Comparison of ENCODE assay signal across 12 mouse cellular contexts in genomic region chr1:52793692-52794091, GRCm38 (mm10). TPM values are rescaled to one million over a fixed set of nuclear protein-coding genes. Genes with fewer than 3 reads are reported as not detected.
DNase-seq lines count a peak whose midpoint lies in the region; ATAC-seq and TF ChIP-seq lines count a peak whose summit lies in the region.
"Had no signal": no experiment of that assay in that cellular context is flagged by ENCODE, and none has a peak within 500 bp of the region (broad histone marks: within the 10 kb centered on the region; RNA-seq: fewer than 3 reads in every experiment).

No protein-coding gene starts in this region.

- peak; percentile 10; the same call in 1 of the 2 replicates for TF ChIP-seq CTCF in gastrocnemius, adult 2 months (IDR thresholded peaks at IDR 0.05)
- TF ChIP-seq CTCF in liver, postnatal 0 days (IDR thresholded peaks at IDR 0.05; ENCODE audit: low read depth) = peak; percentile 50
- TF ChIP-seq CTCF in MEL (IDR thresholded peaks at IDR 0.05 in 2 of 3, conservative IDR thresholded peaks at IDR 0.05 in 1 of 3; ENCODE audit: control insufficient read depth in 1 of 3, insufficient read depth in 1 of 3, low read depth in 2 of 3, low read length in 3 of 3, poor library complexity in 1 of 3, severe bottlenecking in 1 of 3) = peak in 2 of 3 experiments; percentile 43 to 49; a peak in 4 of 6 replicates

- H3K79me2 ChIP-seq in MEL (ENCODE audit: control insufficient read depth, insufficient read depth, low read length, poor library complexity) = no peaks in the 10 kb centered on the region

- no peak for ATAC-seq in liver, postnatal 0 days
- peak; percentile 54; the same call in 1 of the 2 replicates for ATAC-seq in megakaryocyte progenitor cell, adult 5-6 weeks (replicated peaks; ENCODE audit: poor library complexity)

- no peak overlapping the region for H3K27ac ChIP-seq in gastrocnemius, adult 2 months
- H3K27ac ChIP-seq in liver, postnatal 0 days (ENCODE audit: low read depth) = no peak overlapping the region
- H3K27ac ChIP-seq in MEL (ENCODE audit: control insufficient read depth, low read depth, low read length) = no peak overlapping the region
- H3K27ac ChIP-seq: embryonic facial prominence, embryonic 15.5 days; limb, embryonic 15.5 days had no signal

- TF ChIP-seq EP300 in liver, postnatal 0 days (IDR thresholded peaks at IDR 0.05; ENCODE audit: low read depth) = no peak
- no peak for TF ChIP-seq EP300 in MEL (IDR thresholded peaks at IDR 0.05; ENCODE audit: low read depth in 1 of 2, low read length in 2 of 2)

- TF ChIP-seq POLR2A in MEL (IDR thresholded peaks at IDR 0.05; ENCODE audit: control insufficient read depth in 1 of 2, insufficient read depth in 1 of 2, low read depth in 1 of 2, low read length in 2 of 2, poor library complexity in 1 of 2) = no peak

- DNase-seq in gastrocnemius, adult 2 months = no peak
- no peak for DNase-seq in gastrocnemius, postnatal 25 days
- DNase-seq in liver, postnatal 0 days = no peak
- DNase-seq in liver (no peak), MEL (ENCODE audit: low read depth, low spot score) (peak; percentile 28)
- DNase-seq in left cerebral cortex, postnatal 10 days (ENCODE audit: extremely low spot score in 1 of 2, low spot score in 2 of 2) = no peak
- DNase-seq: cerebellum, postnatal 25 days; heart, postnatal 4 days; kidney, adult 8-10 months had no signal

- H3K9me3 ChIP-seq in liver, postnatal 0 days (ENCODE audit: low read length) = no peaks in the 10 kb centered on the region
- no peaks in the 10 kb centered on the region for H3K9me3 ChIP-seq in MEL (replicated peaks; ENCODE audit: insufficient read depth, low read length)
- H3K9me3 ChIP-seq: embryonic facial prominence, embryonic 15.5 days; limb, embryonic 15.5 days had no signal

- peak; percentile 27 for TF ChIP-seq RAD21 in MEL (IDR thresholded peaks at IDR 0.05; ENCODE audit: low read depth, low read length)

- no peak overlapping the region for H3K4me2 ChIP-seq in liver, postnatal 0 days (ENCODE audit: low read depth, low read length)
- H3K4me2 ChIP-seq: embryonic facial prominence, embryonic 15.5 days; limb, embryonic 15.5 days had no signal

- WGBS in liver, postnatal 0 days (ENCODE audit: insufficient replicate concordance) = 82% methylated on average over 3 of the region's 3 CpGs

- intact Hi-C loops in gastrocnemius, adult 2 months (cut with DNase I) = no loop called here
- intact Hi-C loops in left cerebral cortex, postnatal 10 days (cut with DNase I) = no loop called here

- H3K27me3 ChIP-seq in liver, postnatal 0 days (ENCODE audit: insufficient read depth, low read length) = no peaks in the 10 kb centered on the region
- H3K27me3 ChIP-seq in MEL (ENCODE audit: control insufficient read depth in 1 of 2, insufficient read depth in 2 of 2, low read length in 2 of 2) = no peaks in the 10 kb centered on the region
- H3K27me3 ChIP-seq: embryonic facial prominence, embryonic 15.5 days; limb, embryonic 15.5 days had no signal

- H3K9ac ChIP-seq in liver, postnatal 0 days (replicated peaks) = no peak overlapping the region
- H3K9ac ChIP-seq in MEL (ENCODE audit: control insufficient read depth, low read depth, low read length, poor library complexity, severe bottlenecking) = no peak overlapping the region
- H3K9ac ChIP-seq: embryonic facial prominence, embryonic 15.5 days; limb, embryonic 15.5 days had no signal

- H3K4me1 ChIP-seq in liver, postnatal 0 days (ENCODE audit: insufficient read depth) = peaks cover 9% of the 10 kb centered on the region
- H3K4me1 ChIP-seq in MEL (ENCODE audit: control insufficient read depth in 1 of 2, insufficient read depth in 2 of 2, low read length in 2 of 2) = no peaks in the 10 kb centered on the region
- H3K4me1 ChIP-seq: embryonic facial prominence, embryonic 15.5 days; limb, embryonic 15.5 days had no signal

- no peak overlapping the region for H3K4me3 ChIP-seq in gastrocnemius, adult 2 months
- H3K4me3 ChIP-seq in liver, postnatal 0 days (ENCODE audit: low read depth, low read length) = no peak overlapping the region
- no peak overlapping the region for H3K4me3 ChIP-seq in MEL (ENCODE audit: control insufficient read depth in 1 of 2, insufficient read depth in 1 of 2, low read depth in 2 of 2, low read length in 2 of 2)
- H3K4me3 ChIP-seq: embryonic facial prominence, embryonic 15.5 days; limb, embryonic 15.5 days had no signal

- H3K36me3 ChIP-seq in liver, postnatal 0 days (replicated peaks; ENCODE audit: insufficient read depth, low read length) = peaks cover 21% of the 10 kb centered on the region
- H3K36me3 ChIP-seq in MEL (ENCODE audit: control insufficient read depth in 1 of 2, insufficient read depth in 2 of 2, low read length in 2 of 2) = no peaks in the 10 kb centered on the region

TF ChIP-seq in MEL, 35 proteins besides CTCF, POLR2A, EP300 and RAD21:
- TF ChIP-seq ZC3H11A (IDR thresholded peaks at IDR 0.05; ENCODE audit: low read depth, low read length) = 0 out of 2 replicates have a peak, but pooled peaks have one; percentile 18
- TF ChIP-seq NELFE (IDR thresholded peaks at IDR 0.05; ENCODE audit: low read depth, low read length) = no peak
- peak; percentile 57 for TF ChIP-seq SMC3 (IDR thresholded peaks at IDR 0.05; ENCODE audit: low read depth, low read length)
- TF ChIP-seq CHD1 (IDR thresholded peaks at IDR 0.05; ENCODE audit: low read depth, low read length) = no peak
- TF ChIP-seq JUND (IDR thresholded peaks at IDR 0.05; ENCODE audit: low read depth, low read length) = no peak
- no peak for TF ChIP-seq HCFC1 (IDR thresholded peaks at IDR 0.05; ENCODE audit: low read depth, low read length)
- no peak for TF ChIP-seq MYB (IDR thresholded peaks at IDR 0.05; ENCODE audit: low read depth, low read length)
- TF ChIP-seq MAZ (IDR thresholded peaks at IDR 0.05; ENCODE audit: low read depth, low read length) = no peak
TF ChIP-seq in MEL: peak in this region for 2.

RNA-seq across cellular contexts. Expression of gene Inpp1, which starts 23.8 kb away (rescaled TPM):
- total RNA-seq in gastrocnemius, adult 2 months (2021) = 1 to 10 TPM; 6.4 to 6.8 TPM
- total RNA-seq in gastrocnemius, postnatal 25 days (2021) = 1 to 10 TPM; 5.3 to 9.5 TPM
- polyA plus RNA-seq in liver, postnatal 0 days (2015; fragmentation: Nextera tagmentation; extraction: Ambion mirVana) = 16.5 and 18.0 TPM in 2 replicates
- total RNA-seq in MEL (2012; rRNA removed) = 0.96 and 1.9 TPM in 2 replicates
- polyA plus RNA-seq in MEL (2012; ENCODE audit: insufficient read depth in 1 of 2, insufficient read length in 2 of 2, low read depth in 1 of 2, low replicate concordance in 2 of 2, missing spikeins in 1 of 2) = 1 to 10 TPM in 1 of 2 experiments, not detected in 1; 5.9 TPM
- 9.8 and 14.7 TPM in 2 replicates for total RNA-seq in megakaryocyte progenitor cell, adult 5-6 weeks (2015)
- 8.5 and 23.8 TPM in 2 replicates for total RNA-seq in megakaryocyte progenitor cell, adult 5-6 weeks (2017)
- 10 to 100 TPM; 40.6 to 46.6 TPM for total RNA-seq in left cerebral cortex, postnatal 10 days (2021)

RNA-seq across cellular contexts. Expression of gene Hibch, which starts 51.0 kb away (rescaled TPM):
- 10 to 100 TPM; 32.1 to 44.4 TPM for total RNA-seq in gastrocnemius, adult 2 months (2021)
- total RNA-seq in gastrocnemius, postnatal 25 days (2021) = 10 to 100 TPM; 35.9 to 37.8 TPM
- 30.1 and 33.6 TPM in 2 replicates for polyA plus RNA-seq in liver, postnatal 0 days (2015; fragmentation: Nextera tagmentation; extraction: Ambion mirVana)
- 28.5 and 31.2 TPM in 2 replicates for total RNA-seq in MEL (2012; rRNA removed)
- polyA plus RNA-seq in MEL (2012; ENCODE audit: insufficient read depth in 1 of 2, insufficient read length in 2 of 2, low read depth in 1 of 2, low replicate concordance in 2 of 2, missing spikeins in 1 of 2) = 10 to 100 TPM in 1 of 2 experiments, not detected in 1; 35.2 TPM
- total RNA-seq in megakaryocyte progenitor cell, adult 5-6 weeks (2015) = 51.9 and 62.8 TPM in 2 replicates
- 98.5 and 170 TPM in 2 replicates for total RNA-seq in megakaryocyte progenitor cell, adult 5-6 weeks (2017)
- 10 to 100 TPM; 11.9 to 13.3 TPM for total RNA-seq in left cerebral cortex, postnatal 10 days (2021)
